Mouse (Mus musculus) naive thymus-derived CD4-positive, alpha-beta T cell, adult 2 months (primary cell): ENCODE results near the gene Tdrd7.
A peak's percentile ranks its signal among the peaks of the same experiment; 100 is the strongest.

Experiments used
- DNase-seq: peaks from one replicate; pipeline ENCODE4 v3.0.0-alpha.2; 2011; ENCODE audit warnings: low read depth

The Tdrd7 gene

DNA sequence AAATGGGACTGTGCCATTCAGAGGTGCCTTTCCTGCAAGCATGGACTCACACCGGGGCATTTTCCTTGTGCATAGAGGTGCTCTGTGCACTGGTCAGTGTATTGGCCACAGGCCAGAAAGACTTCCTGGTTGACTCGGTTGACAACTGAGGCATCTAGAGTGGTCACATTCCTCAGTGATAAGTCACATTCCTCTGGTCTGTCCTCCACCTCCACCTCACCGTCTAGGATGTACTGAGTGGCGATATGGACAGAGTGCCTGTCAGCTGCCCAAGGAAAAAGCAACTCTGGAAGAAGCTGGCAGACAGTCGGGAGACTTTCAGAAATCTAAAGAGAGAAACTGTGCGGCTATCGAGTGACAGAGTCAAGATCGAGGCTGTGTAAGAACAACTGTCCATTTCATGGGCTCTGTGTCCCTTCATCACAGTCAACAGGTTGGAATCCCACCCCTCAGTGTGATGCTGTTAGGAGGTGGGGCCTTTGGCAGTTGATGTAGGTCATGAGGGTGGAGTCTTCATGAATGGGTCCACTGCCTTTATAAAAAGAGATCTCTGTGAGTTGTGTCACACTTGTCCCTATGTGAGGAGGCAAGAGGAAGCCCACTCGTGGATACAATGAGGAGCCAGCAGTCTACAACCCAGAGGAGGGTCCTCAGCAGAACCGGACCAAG lies at the start of gene Tdrd7:
Gene Tdrd7, plus strand, starts transcription at position 564 of the 669 bp plus-strand sequence.
- DNase-seq: no peak

- no peak for DNase-seq
Observed at GRCm38 (mm10) chr4:45917091-45917490, 48.0 kb upstream of the Tdrd7 start.

DNA sequence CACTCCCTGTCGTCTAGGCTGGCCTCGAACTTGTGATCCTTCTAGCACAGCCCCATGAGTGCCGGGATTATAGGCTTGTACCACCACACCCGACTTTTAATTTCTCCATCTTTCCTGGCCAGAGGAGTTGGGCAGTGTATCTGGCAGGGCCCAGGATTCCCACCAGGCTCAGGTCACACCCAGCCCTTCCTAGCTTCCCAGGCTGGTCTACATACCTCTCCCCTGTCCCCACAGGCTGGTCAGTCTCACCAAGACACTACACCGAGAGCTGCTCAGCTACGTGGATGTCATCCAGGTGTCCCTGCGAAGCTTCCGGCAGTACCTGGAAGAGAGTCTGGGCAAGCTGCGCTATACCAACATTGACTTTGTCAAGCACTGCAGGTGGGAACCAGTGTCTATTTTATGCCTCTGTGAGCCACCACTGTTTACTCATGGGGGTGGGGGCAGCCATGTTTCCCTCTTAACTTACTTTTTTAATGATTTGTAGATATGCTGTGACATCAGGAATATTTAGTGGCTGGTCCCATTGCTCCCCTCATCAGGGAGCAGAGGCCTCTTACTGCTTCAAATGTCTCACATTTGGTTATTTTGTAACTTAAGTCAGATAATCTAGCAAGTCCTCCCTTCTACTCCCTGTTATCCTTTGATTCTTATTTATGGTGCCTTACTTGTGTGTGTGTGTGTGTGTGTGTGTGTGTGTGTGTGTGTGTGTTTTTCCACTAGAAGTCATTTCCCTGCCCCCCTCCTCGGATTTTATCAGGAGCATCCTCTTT lies 43.3 kb upstream of the Tdrd7 start:
- no peak for DNase-seq

DNA sequence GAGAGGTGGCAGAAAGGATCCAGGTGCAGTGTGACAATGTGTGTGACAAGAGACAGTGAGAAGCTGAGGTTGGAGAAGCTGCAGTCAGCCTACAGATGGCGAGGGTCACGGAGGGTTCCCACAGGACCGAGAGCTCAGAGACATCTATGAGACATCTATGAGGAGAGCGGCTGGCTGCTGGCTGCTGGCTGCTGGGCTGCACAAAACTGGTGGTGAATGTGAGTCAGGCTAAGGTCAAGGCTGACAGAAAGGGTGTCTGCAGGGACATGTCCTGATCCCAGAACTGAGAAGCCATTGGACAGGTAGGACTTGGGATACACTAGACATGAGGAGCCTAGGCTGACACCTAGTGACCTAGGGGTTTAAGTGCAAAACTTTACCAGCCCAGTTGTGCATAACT lies 41.1 kb upstream of the Tdrd7 start:
- no peak for DNase-seq

DNA sequence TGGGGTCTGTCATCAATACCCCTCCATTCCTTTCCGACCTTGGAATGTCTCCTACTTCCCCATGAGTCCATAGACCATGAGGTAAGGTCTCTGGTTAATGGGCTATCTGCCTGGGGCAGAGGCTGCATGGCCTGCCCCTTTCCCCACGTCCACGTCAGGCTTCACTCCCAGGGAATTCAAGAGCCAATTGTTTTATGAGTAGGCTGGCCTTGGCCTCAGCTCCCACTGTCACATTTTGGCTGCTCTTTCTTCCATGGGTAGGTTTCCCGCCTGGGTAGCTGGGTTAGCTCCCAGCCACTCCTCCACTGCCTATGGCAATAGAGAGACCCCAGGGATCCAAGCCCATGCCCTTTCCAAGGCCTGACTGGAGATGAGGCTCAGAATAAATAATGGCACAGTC lies 36.6 kb upstream of the Tdrd7 start:
- no peak for DNase-seq

- peak; percentile 47 for DNase-seq
Observed at GRCm38 (mm10) chr4:45941628-45942044, 23.5 kb upstream of the Tdrd7 start.

GRCm38 (mm10) chr4:45947729-45948128 lies 17.4 kb upstream of the Tdrd7 start:
- no peak for DNase-seq

DNA sequence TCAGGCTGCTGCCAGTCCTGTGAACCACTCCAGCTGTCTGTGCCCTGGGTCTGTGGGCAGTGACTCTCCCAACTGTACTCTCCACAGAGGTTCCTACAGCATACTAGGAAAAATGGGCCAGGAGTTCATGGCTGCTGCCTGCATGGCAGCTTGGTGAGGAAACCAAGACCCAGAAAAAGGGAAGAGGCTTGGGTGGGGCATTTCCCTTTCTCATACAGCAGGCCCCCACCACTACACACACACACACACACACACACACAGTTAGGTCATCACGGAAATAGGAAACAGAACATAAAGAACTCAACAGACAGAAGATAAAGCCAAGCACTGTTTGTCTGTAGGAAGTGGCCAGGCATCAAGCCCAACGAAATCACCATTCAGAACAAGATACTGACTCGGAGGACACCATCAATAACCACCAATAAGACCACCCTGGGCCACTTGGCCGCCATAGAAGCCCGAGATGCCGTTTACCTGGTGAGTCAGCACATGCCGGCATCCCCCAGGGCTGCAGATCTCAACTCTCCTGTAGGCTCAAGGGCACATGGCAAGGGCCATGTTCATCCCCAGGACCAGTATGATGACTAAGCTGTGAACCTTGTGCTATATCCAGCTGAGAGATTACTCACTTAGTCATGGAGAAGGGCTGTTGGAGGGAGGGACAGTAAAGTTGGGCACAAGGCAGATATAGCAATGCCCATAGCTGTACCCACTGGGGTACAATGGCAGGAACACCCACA lies 15.9 kb upstream of the Tdrd7 start:
- DNase-seq: peak; percentile 21

DNA sequence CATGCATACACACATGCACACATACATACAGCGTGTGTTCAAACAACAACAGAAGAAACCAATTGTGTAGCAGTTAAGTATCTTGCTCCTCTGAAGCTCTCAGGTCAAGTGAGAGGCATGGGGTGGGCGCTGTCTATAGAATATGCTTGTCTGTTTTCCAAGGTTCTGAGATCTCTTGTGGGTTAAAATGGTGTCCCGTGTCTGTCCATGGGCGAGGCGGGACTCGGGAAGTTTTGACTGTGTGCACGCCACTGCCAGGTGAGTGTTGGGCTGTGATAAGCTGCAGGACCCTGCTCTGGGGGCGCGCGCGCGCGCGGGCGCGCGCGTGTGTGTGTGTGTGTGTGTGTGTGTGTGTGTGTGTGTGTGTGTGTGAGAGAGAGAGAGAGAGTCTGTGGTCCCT lies 13.3 kb upstream of the Tdrd7 start:
- no peak for DNase-seq

GRCm38 (mm10) chr4:45953025-45953919 lies 11.9 kb upstream of the Tdrd7 start:
- no peak for DNase-seq

GRCm38 (mm10) chr4:45955235-45955634 lies 9.9 kb upstream of the Tdrd7 start:
- no peak for DNase-seq

GRCm38 (mm10) chr4:45956131-45956530 lies 9.0 kb upstream of the Tdrd7 start:
- DNase-seq: no peak

DNA sequence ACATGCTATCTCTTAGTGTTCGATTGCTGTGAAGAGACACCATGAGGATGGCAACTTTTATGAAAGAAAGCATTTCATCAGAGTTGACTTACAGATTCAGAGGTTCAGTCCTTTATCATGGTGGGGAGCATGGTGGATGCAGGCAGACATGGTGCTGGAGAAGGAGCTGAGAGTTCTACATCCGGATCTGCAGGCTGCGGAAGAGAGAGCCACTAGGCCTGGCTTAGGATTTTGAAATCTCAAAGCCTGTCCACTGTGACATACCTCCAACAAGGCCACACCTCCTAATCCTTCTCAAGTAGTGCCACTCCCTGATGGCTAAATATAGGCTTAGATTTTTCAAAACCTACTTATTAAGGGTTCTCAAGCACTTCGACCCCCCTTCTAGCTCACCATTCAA lies 8.4 kb upstream of the Tdrd7 start:
- no peak for DNase-seq

DNA sequence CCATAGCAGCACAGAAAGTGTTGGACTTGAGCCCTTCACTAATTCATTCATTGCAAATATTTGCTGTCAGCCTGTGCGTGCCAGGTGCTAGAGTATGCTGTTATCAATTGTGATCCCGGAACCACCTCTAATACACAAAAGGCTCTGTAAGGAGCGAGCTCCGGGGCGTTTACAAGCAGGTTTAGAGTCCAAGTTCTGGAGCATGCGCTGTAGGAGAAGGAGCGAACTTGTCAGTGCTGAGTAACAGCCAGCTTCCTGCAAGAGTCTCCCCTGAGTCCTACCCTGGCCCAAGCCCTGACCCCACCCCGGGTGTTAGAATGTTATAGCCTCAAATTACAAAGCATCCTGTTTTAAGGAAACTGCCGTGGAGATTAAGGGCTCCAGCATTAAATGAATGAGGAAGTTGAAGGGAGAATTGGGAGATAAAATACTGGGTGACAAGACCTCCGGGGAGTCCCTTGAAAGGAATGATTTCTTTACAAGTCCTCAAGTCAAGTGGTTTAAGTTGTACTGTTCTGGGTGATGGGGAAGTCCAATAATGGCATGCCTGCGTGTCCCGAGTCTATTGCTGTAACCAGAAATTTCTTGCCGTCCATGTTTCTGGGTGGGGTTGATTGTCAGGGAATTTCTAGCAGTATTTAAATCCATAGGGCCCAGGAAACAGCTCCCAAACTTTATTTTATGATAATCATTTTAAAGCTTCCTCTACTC lies 758 bp downstream of the Tdrd7 start:
- no peak for DNase-seq

GRCm38 (mm10) chr4:45966716-45967115 lies 1.6 kb downstream of the Tdrd7 start:
- DNase-seq: no peak

- DNase-seq: no peak
Observed at GRCm38 (mm10) chr4:45967479-45968341, 2.6 kb downstream of the Tdrd7 start.

GRCm38 (mm10) chr4:45969051-45969450 lies 3.9 kb downstream of the Tdrd7 start:
- DNase-seq: no peak

DNA sequence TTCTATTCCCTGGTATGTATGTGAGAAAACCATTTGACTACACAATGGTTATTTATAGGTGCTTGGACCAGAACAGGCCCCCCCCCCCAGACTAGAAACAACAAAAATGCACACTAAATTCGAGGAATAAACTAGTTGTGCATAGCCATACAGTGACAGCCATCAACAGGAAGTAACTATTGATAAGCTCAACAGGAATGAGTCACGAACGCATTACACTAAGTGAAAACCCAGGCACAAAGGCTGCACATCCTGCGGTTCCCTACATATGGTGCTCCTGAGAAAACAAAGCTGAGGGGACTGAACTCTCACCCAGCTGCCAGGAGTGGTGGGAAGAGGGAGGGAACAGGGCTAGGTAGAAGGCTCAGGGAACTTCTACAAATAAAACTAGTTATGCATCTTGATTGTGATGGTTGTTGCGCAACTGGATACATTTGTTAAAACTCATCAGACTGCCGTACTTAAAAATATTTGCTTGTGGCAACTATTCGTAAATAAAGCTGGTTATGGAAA lies 5.0 kb downstream of the Tdrd7 start:
- DNase-seq: no peak

- DNase-seq: peak; percentile 77
Observed at GRCm38 (mm10) chr4:45971806-45972447, 6.8 kb downstream of the Tdrd7 start.

DNA sequence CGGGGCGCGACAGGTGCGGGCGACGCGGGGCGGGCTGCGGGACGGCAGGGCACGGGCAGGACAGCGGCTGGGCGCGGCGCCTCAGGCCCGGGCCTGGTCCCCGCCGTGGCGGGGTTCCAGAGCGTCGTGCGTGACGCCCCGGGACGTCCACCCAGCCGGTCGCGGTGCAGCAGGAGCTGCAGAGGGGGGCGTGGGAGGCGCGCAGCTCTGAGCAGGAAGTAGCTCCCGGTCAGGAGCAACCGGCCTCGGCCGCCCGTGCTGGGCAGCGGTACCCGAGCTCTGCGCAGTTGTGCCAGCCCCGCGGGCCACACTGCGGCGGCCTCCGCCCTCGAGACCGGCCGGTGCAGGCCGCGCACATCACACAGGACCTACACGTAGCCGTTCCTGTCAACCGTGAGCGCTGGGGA lies 7.3 kb downstream of the Tdrd7 start:
- DNase-seq: no peak
